Mouse (Mus musculus): ENCODE measurements around the gene Fut11. TPM values are rescaled to one million over a fixed set of nuclear protein-coding genes. Genes with fewer than 3 reads are reported as not detected.

Gene Fut11
- 53.0 and 81.9 TPM in 2 replicates for polyA plus RNA-seq (2012; rRNA removed)

GRCm38 (mm10) chr14:20694884-20695760, at the start of gene Fut11:
TSS of gene Fut11 (plus strand) at chr14:20694968.

GRCm38 (mm10) chr14:20656361-20656760, 38.4 kb upstream of the Fut11 start, which contains the start of gene Myoz1:
TSS of gene Myoz1 (minus strand) at chr14:20656540.

GRCm38 (mm10) chr14:20668154-20668810, 26.5 kb upstream of the Fut11 start, which contains the start of gene Synpo2l:
TSS of gene Synpo2l (minus strand) at chr14:20668354.

GRCm38 (mm10) chr14:20674064-20674833, 20.5 kb upstream of the Fut11 start, which contains the start of gene Sec24c:
TSS of gene Sec24c (plus strand) at chr14:20674308.

GRCm38 (mm10) chr14:20702741-20703381, 8.1 kb downstream of the Fut11 start, which contains the start of gene Chchd1:
TSS of gene Chchd1 (plus strand) at chr14:20703006.

GRCm38 (mm10) chr14:20707201-20708190, 12.7 kb downstream of the Fut11 start, which contains the start of gene Zswim8:
TSS of gene Zswim8 (plus strand) at chr14:20707552.

GRCm38 (mm10) chr14:20733952-20734774, 39.4 kb downstream of the Fut11 start, which contains the start of gene Ndst2:
TSS of gene Ndst2 (minus strand) at chr14:20734562.

Other genes starting within 250 kb of the Fut11 start
- gene Cfap70, start 242.7 kb upstream of the Fut11 start, polyA plus RNA-seq (2012; rRNA removed), result 1.2 TPM in 2 replicates
- gene Anxa7, start 214.8 kb upstream of the Fut11 start, polyA plus RNA-seq (2012; rRNA removed), result 89.2 and 116 TPM in 2 replicates
- gene Mss51, start 198.1 kb upstream of the Fut11 start, polyA plus RNA-seq (2012; rRNA removed), result 0.30 and 0.32 TPM in 2 replicates
- gene Ppp3cb, start 148.4 kb upstream of the Fut11 start, polyA plus RNA-seq (2012; rRNA removed), result 6.5 and 8.3 TPM in 2 replicates
- gene Usp54, start 53.9 kb upstream of the Fut11 start, polyA plus RNA-seq (2012; rRNA removed), result 9.4 and 13.0 TPM in 2 replicates
- gene Myoz1, start 38.4 kb upstream of the Fut11 start, polyA plus RNA-seq (2012; rRNA removed), result 0.14 TPM in 1 of 2 replicates, not detected in the other
- 0.15 and 0.26 TPM in 2 replicates for gene Synpo2l, start 26.6 kb upstream of the Fut11 start, polyA plus RNA-seq (2012; rRNA removed)
- gene Sec24c, start 20.7 kb upstream of the Fut11 start, polyA plus RNA-seq (2012; rRNA removed), result 273 and 281 TPM in 2 replicates
- gene Chchd1, start 8.0 kb downstream of the Fut11 start, polyA plus RNA-seq (2012; rRNA removed), result 24.3 and 35.0 TPM in 2 replicates
- gene Zswim8, start 12.6 kb downstream of the Fut11 start, polyA plus RNA-seq (2012; rRNA removed), result 313 and 413 TPM in 2 replicates
- gene Ndst2, start 39.6 kb downstream of the Fut11 start, polyA plus RNA-seq (2012; rRNA removed), result 57.2 and 65.6 TPM in 2 replicates
- gene Camk2g, start 99.1 kb downstream of the Fut11 start, polyA plus RNA-seq (2012; rRNA removed), result 99.6 and 105 TPM in 2 replicates
- 24.2 and 24.8 TPM in 2 replicates for gene Plau, start 141.7 kb downstream of the Fut11 start, polyA plus RNA-seq (2012; rRNA removed)
- 71.4 and 78.9 TPM in 2 replicates for gene Vcl, start 234.4 kb downstream of the Fut11 start, polyA plus RNA-seq (2012; rRNA removed)

Data from ovary, adult 2 months (tissue).